Mouse (Mus musculus): ENCODE measurements at regions not wholly inside any gene's neighbourhood (a gene's known extent, or its start where the extent isn't known, plus 50 kb on each side); places are given as distances from the start of the nearest gene placed in this dataset.

DNA sequence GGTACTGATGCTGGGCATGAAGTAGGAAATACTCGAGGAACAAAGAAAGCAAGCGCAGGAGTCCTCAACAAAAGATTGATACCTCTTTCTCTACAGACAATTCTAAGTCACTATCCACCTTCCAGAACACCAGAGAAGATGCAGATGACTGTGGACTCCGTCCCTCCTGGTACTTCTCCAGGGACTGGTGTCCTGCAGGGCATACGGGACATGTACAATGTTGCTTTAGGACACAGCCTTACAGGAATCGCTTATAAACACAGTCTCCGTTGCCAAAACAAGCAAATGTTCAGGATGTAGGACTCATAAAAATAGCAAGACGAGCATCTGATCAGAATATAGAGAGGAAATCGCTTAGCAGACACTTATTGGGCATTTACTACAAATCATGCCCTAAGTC lies 162.6 kb upstream of the Klf7 start:
- DNase-seq (ENCODE audit: low read depth, low spot score): no peak
- H3K79me2 ChIP-seq (ENCODE audit: control insufficient read depth, insufficient read depth, low read length, poor library complexity): no peaks in the 10 kb centered on the region
- no peak overlapping the region for H3K4me3 ChIP-seq (ENCODE audit: control insufficient read depth in 1 of 2, insufficient read depth in 1 of 2, low read depth in 2 of 2, low read length in 2 of 2)
- no peaks in the 10 kb centered on the region for H3K36me3 ChIP-seq (ENCODE audit: control insufficient read depth in 1 of 2, insufficient read depth in 2 of 2, low read length in 2 of 2)
- no peaks in the 10 kb centered on the region for H3K27me3 ChIP-seq (ENCODE audit: control insufficient read depth in 1 of 2, insufficient read depth in 2 of 2, low read length in 2 of 2)
- TF ChIP-seq ZNF384 (IDR thresholded peaks at IDR 0.05; ENCODE audit: low read depth, low read length) (no peak), KAT2A (conservative IDR thresholded peaks at IDR 0.05; ENCODE audit: low read depth, low read length) (no peak), NELFE (IDR thresholded peaks at IDR 0.05; ENCODE audit: low read depth, low read length) (no peak), POLR2AphosphoS5 (IDR thresholded peaks at IDR 0.05; ENCODE audit: borderline replicate concordance, low read depth, low read length) (no peak), MYB (IDR thresholded peaks at IDR 0.05; ENCODE audit: low read depth, low read length) (no peak), ETS1 (IDR thresholded peaks at IDR 0.05; ENCODE audit: low read depth, low read length) (no peak), ZMIZ1 (IDR thresholded peaks at IDR 0.05; ENCODE audit: low read depth, low read length) (no peak), SMC3 (IDR thresholded peaks at IDR 0.05; ENCODE audit: low read depth, low read length) (no peak), E2F4 (IDR thresholded peaks at IDR 0.05; ENCODE audit: borderline replicate concordance, low read depth, low read length) (no peak), EP300 (IDR thresholded peaks at IDR 0.05; ENCODE audit: low read depth in 1 of 2, low read length in 2 of 2) (no peak), MXI1 (IDR thresholded peaks at IDR 0.05; ENCODE audit: low read depth, low read length) (no peak), POLR2AphosphoS2 (IDR thresholded peaks at IDR 0.05; ENCODE audit: low read length) (no peak), UBTF (IDR thresholded peaks at IDR 0.05; ENCODE audit: borderline replicate concordance, insufficient read depth, low read depth, low read length) (no peak), GATA1 (IDR thresholded peaks at IDR 0.05; ENCODE audit: low read depth, low read length) (no peak), HCFC1 (IDR thresholded peaks at IDR 0.05; ENCODE audit: low read depth, low read length) (no peak), ZKSCAN1 (IDR thresholded peaks at IDR 0.05; ENCODE audit: low read depth, low read length) (no peak), GABPA (IDR thresholded peaks at IDR 0.05; ENCODE audit: low read depth, low read length) (no peak), TBP (IDR thresholded peaks at IDR 0.05; ENCODE audit: low read depth, low read length) (no peak), POLR2A (IDR thresholded peaks at IDR 0.05; ENCODE audit: control insufficient read depth in 1 of 2, insufficient read depth in 1 of 2, low read depth in 1 of 2, low read length in 2 of 2, poor library complexity in 1 of 2) (no peak), SIN3A (IDR thresholded peaks at IDR 0.05; ENCODE audit: low read length) (no peak)
- H3K27ac ChIP-seq (ENCODE audit: control insufficient read depth, low read depth, low read length): no peak overlapping the region
- no peaks in the 10 kb centered on the region for H3K9me3 ChIP-seq (replicated peaks; ENCODE audit: insufficient read depth, low read length)
- H3K4me1 ChIP-seq (ENCODE audit: control insufficient read depth in 1 of 2, insufficient read depth in 2 of 2, low read length in 2 of 2): no peaks in the 10 kb centered on the region
- no peak overlapping the region for H3K9ac ChIP-seq (ENCODE audit: control insufficient read depth, low read depth, low read length, poor library complexity, severe bottlenecking)

GRCm38 (mm10) chr1:64275865-64276264 lies 153.8 kb upstream of the Klf7 start:
- Histone ChIP-seq H3K79me2 (ENCODE audit: control insufficient read depth, insufficient read depth, low read length, poor library complexity) (no peaks in the 10 kb centered on the region), H3K9me3 (replicated peaks; ENCODE audit: insufficient read depth, low read length) (no peaks in the 10 kb centered on the region), H3K27me3 (ENCODE audit: control insufficient read depth in 1 of 2, insufficient read depth in 2 of 2, low read length in 2 of 2) (no peaks in the 10 kb centered on the region), H3K9ac (ENCODE audit: control insufficient read depth, low read depth, low read length, poor library complexity, severe bottlenecking) (no peak overlapping the region), H3K4me1 (ENCODE audit: control insufficient read depth in 1 of 2, insufficient read depth in 2 of 2, low read length in 2 of 2) (no peaks in the 10 kb centered on the region), H3K36me3 (ENCODE audit: control insufficient read depth in 1 of 2, insufficient read depth in 2 of 2, low read length in 2 of 2) (no peaks in the 10 kb centered on the region), H3K27ac (ENCODE audit: control insufficient read depth, low read depth, low read length) (no peak overlapping the region), H3K4me3 (ENCODE audit: control insufficient read depth in 1 of 2, insufficient read depth in 1 of 2, low read depth in 2 of 2, low read length in 2 of 2) (no peak overlapping the region)
- no peak for DNase-seq (ENCODE audit: low read depth, low spot score)
- TF ChIP-seq USF2 (IDR thresholded peaks at IDR 0.05; ENCODE audit: borderline replicate concordance in 1 of 2, insufficient read depth in 1 of 2, low read depth in 1 of 2, low read length in 2 of 2): no peak
- no peak for TF ChIP-seq HCFC1 (IDR thresholded peaks at IDR 0.05; ENCODE audit: low read depth, low read length)
- TF ChIP-seq GABPA (IDR thresholded peaks at IDR 0.05; ENCODE audit: low read depth, low read length): no peak
- no peak for TF ChIP-seq SMC3 (IDR thresholded peaks at IDR 0.05; ENCODE audit: low read depth, low read length)
- TF ChIP-seq CHD1 (IDR thresholded peaks at IDR 0.05; ENCODE audit: low read depth, low read length): no peak
- TF ChIP-seq POLR2AphosphoS5 (IDR thresholded peaks at IDR 0.05; ENCODE audit: borderline replicate concordance, low read depth, low read length): no peak
